Mouse (Mus musculus): ENCODE results near the gene Cblb.

DNA sequence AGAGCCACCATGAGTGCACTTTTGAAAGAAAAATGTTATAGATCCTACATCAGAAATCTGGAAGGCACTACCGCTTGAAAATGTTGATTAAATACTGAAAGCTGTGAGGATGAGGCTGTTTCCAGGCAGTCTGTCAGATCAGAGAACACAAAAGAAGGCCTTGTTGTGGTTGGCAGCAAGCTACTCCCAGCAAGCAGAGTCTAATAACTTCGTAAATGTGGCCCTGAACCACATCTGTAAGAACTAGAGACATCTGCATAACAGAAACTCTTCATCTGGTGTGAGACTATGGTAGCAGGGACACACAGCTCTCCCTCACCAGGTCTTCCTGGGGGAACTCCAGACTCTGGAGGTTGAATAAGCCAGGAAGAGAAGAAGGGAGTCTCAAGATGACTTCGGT lies 24.0 kb upstream of the Cblb start:
- TF ChIP-seq CTCF (IDR thresholded peaks at IDR 0.05; ENCODE audit: low read depth): no peak
- TF ChIP-seq EP300 (IDR thresholded peaks at IDR 0.05; ENCODE audit: low read depth): no peak
